Mouse (Mus musculus) mouse trophoblast stem cell (cell line): ENCODE measurements around the gene Ankar.

Experiments used
- in situ Hi-C, 2 experiments: fragments of 300-500 bp; cut with MseI, MboI; formaldehyde crosslinking; loops; 2 replicates in 1 of 2; 3 replicates in 1 of 2; pipeline ENCODE4 v1.15.1; 2025

Gene Ankar

DNA sequence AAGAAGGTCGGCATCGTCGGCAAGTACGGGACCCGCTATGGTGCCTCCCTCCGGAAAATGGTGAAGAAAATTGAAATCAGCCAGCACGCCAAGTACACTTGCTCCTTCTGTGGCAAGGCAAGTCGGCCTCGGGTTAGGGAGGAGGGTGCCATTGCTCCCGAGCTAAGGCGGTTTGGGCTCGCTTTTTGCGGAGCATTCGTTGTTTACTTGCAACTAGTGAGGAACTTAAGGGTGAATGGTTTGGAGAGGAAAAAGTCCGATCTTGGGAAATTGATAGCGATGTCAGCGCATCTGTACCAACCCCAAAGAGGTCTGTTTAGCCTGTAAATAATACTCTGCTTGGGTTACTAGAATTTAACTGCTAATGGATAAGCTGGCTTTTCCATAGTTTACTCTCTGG is 11.3 kb upstream of the Ankar start:
- in situ Hi-C loops, result no loop called here

DNA sequence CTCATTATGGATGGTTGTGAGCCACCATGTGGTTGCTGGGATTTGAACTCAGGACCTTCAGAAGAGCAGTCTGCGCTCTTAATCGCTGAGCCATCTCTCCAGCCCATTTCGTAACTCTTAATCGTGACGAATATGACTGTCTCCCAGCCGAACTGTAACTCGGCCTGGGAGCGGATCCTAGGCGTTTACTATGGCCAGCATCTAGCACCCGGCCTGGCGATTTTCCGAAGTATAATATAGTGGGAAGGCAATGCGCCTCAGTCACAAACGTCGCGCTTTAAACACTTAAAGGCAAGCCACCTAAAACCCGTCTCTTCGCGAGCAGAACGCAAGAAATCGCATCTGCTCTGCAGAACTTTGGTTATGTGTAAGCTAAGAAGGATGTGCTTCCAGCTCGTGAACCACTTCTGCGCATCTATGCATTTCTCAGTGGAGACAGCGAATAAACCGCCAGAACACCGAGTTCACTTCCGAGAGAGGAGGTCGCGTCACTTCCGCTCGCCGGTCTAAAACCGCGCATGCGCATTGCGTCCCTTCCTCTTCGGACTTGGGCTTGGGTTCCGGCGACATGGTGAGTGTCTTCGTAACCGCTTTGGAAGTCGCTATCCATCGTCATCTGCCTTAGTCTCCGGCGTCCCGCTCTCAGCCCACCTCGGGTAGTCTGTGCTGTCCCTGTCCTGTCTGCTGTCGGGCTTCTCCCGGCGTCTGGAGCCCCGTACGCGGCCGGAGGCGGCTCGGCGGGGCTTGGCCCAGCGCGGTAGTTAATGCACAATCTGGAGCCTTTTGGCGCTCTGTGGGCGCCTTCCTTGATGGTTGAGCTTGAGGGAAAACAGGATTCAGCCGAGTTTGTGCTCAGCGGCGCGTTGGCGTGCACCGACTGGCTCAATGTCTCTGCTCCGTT is 10.6 kb upstream of the Ankar start, which contains the start of gene Rpl37a:
Gene Rpl37a (plus strand): TSS at position 538 of the 901 bp plus-strand sequence.
- in situ Hi-C loops, result no loop called here

DNA sequence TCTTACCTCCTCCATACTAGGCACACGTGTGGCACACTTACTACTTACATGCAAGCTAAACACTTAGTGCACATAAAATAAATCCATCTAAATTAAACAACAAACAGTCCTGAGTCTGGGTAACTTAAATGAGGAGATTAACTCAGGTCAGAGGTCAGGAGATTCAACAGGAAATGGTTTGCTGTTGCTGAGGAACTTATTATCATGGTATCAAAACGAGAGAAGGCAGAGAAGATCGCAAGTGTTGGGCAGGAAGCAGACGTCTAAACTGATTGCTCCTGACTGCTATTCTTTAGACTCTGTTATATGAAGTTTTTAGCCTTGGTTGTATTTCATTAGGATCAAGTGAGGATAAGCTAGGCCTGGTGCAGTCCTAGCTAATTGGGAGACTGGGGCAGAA is 7.1 kb upstream of the Ankar start:
- in situ Hi-C loops, result no loop called here

DNA sequence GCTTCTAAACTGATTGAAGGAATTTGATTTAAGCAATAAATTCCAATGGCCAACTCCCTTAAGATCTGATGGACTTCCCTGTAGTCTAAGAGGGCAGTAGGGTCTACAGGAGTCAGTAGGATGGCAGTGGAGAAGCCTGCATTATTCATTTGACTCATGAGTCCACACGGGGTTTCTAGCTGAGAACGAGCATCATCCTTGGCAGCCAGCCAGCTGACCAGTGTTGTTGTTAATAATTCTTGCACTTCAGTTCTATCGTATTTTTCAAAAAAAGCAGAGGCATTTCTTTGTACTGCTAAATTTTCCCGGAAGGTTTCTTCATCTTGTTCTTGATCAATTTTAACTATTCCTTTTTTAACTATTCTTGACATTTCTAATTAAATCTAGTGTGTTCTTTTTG is 1.7 kb downstream of the Ankar start:
- in situ Hi-C loops, result no loop called here

DNA sequence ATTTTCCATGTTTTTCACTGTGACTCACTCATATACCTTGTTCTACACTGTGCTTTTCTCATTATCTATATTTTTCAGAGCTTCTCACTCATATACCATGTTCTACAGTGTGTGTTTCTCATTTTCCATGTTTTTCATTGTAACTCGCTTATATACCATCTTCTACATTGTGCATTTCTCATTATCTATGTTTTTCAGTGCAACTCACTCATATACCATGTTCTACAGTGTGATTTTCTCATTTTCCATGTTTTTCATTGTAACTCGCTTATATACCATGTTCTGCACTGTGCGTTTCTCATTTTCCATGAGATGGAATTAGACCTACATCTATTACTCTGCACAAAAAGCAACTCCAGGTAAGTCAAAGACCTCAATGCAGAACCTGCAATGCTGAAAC is 4.1 kb downstream of the Ankar start:
- in situ Hi-C loops, result no loop called here

DNA sequence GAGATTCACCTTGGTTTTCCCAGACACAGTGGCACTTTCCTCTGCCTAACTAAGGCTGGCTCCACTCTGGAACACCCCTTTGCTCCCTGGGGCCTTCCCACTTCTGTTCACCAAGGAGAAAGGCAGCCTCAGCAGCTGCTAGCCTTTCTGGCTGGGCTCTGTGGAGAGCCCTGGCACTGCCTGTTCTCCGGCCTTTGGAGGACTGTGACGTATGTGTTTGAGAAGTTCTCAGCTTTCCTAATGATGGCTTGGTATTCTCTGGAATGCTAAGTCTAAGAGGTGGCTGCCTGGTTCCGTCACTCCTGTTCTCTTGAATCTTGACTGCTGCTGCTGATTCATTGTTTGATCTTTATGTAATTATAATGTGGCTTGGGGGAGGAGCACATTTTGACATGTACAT is 27.3 kb downstream of the Ankar start:
- in situ Hi-C loops, result no loop called here

DNA sequence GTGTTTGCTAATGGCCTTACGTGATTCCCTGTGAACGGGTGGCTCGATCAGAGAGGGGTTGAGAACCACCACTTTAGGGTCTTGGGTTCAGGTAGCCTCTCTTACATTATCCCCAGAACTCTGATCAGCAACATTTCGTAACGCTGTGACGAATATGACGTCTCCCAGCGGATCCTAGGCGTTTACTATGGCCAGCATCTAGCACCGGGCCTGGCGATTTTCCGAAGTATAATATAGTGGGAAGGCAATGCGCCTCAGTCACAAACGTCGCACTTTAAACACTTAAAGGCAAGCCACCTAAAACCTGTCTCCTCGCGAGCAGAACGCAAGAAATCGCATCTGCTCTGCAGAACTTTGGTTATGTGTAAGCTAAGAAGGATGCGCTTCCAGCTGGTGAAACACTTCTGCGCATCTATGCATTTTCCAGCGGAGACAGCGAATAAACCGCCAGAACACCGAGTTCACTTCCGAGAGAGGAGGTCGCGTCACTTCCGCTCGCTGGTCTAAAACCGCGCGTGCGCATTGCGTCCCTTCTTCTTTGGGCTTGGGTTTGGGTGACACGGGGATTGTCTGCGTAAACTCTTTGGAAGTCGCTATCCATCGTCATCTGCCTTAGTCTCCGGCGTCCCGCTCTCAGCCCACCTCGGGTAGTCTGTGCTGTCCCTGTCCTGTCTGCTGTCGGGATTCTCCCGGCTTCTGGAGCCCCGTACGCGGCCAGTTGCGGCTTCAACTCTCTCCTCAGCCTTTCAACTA is 59.5 kb downstream of the Ankar start:
- in situ Hi-C loops, result no loop called here

DNA sequence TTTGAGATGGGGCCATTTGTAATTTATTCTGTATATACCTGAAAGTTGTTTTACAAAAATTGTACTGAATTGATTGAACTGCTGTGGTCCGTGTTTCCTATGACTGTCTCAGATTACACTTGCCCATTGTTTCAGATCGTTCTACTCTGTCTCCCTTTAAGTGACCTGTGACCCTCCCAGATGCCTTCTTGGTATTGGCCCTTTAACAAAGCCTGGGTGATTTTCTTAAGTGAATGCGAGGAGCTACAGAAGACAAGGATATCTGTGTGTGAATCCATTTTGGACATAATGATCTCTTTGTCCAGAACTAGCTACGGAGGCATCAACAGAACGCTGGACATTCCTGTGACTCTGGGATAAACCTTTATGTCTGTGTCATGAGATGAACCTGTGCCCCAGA is 65.2 kb downstream of the Ankar start:
- in situ Hi-C loops, result no loop called here

DNA sequence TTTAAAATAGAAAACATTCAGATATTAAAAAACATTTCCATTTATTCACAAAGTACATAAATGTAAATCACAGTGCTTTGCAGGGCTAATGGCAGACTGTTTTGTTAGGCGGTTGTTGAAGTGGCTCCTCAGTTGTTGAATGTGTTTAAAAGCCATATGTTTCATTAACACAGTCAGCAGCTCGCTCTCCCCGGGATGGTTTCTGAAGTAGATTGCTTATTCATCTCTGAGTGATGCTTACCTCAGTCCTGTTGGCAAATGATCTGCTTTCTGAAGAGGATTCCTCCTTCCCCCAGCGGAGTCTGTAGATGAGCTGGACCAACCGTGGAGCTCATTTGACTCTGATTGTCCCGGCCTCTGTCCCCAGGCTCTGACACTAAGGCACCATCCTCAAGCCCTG is 88.2 kb downstream of the Ankar start:
- in situ Hi-C loops, result no loop called here

DNA sequence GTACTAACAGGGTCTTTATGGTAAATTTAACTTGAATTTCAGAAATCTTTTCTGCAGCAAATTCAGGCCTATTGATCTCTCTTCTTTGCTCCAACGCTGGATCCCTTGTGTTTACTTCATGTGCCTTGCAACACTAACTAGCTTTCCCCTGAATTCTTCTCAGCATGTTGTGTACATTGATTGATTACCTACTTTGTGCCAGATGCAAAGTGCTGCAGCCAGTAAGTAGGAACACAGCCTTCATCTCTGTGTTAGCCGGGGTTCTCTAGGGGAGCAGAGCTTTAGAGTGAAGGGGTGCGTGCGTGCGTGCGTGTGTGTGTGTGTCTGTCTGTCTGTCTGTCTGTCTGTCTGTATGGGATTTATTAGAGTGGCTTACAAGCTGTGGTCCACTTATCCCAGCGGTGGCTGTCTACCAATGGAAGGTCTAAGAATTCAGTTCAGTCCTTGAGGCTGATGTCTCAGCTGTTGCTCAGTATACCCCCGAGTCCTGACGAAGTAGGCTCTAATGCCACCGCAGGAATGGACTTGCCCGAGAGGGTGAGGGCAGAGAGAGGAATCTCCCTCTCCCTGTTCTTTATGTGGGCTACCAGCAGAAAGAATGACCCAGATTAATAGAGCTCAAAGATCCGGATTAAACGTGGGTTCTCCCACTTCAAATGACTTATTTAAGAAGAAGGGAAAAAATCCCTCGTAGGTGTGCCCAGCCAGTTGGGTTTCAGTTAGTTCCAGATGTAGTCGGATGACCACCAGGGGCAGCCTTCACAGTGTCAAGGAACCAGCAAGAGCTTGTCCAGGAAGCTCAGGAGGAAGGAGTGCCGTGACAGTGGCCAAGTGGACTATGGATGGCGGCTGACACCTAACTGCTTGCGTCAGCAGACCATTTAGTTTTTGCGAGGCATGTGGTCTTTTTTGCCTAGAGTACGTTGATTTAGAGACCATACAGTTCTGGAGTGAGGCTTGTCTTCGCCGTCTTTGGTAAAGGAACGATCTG is 90.2 kb downstream of the Ankar start:
- in situ Hi-C loops, result no loop called here

DNA sequence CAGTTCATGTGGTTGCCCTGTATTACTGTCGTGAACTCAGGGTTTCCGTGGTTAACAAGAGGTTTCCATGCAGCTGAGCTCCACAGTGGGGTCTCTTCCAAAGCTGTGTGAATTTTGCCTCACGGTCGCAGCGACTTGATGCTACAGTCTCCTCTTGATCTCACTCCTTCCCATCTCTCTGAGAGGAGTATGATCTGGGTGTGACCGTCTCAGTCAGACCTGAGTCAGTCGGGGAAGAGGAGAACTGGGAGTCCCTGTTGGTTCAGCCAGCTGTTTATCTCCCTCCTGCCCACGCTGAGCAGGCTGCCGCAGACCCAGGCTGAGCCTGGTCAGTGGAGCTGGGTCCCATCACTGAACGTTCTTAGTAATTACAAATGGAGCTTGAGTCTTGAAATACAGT is 91.2 kb downstream of the Ankar start:
- in situ Hi-C loops, result no loop called here

DNA sequence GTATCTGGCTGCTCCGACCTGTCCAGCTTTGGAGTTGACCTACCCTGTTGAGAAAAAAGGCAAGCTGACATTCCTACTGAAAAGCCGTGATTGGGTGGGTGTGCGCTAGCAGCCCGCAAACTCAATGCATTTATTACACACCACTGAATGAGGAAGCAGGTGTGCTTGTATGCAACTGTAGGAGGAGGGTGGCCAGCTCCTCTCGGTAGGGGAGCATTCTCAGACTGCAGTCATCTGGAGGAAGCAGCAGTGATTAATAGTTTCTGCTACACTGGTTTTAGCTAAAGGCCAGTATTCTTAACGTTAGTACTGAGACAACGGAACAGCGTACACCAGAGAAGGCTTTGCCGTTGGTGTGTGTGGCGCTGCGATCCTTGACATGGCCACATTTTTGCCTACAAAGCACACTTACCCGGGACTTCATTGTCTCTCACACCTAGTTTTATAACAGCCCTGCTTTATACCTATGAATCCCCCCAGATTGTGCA is 94.1 kb downstream of the Ankar start:
- in situ Hi-C loops, result no loop called here

DNA sequence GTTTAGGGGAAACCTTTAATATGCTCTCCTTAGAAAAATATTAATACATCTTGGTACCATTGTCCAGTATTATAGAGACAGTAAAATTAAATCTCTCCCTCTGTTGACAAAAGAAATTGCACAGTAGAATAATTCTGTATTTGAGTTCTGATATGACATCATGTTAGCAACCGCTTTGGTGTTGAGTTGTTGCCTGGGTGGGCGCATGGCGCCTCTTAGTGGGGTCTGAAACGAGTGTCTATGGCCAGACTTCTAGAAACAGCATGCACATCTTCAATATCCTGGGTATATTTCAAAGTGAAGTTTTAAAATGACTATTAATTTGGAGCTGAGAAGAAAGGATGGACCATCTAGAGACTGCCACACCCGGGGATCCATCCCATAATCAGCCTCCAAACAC is 97.6 kb downstream of the Ankar start:
- in situ Hi-C loops, result no loop called here

DNA sequence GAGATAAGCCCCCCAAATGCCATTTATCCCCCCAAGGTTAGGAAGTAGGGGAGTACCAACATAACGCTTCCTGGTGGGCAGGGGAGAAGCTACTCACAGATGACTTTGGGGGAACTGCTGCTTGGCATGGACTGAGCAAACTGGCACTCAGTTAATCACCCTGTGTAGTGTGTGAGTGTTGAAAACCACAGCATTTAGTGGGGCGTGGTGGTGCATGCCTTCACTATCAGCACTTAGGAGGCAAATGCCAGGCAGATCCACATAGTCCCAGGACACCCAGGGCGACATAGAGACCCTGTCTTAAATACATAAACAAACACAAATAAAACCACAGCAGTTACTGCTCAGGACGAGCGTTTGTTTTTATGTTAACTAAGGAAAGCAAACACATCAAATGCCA is 98.2 kb downstream of the Ankar start:
- in situ Hi-C loops, result no loop called here

DNA sequence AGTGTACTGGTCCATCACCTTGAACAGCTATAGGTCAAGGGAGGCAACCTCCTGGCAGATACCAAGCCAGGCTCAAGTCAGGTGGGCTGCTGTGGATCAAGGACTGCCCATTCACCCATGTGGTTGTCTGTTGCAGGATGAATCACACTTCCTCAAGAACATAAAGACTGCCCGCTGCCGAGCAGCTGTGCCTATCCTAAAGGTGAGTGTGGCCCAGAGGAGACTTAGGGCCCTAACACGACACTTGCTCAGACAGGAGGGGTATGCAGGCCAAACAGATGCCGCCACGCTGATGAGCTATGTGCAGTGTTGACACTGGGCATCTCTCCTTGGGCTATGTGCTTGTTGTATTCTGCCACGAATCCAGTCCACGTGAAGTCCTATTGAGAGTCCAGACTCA is 99.1 kb downstream of the Ankar start:
- in situ Hi-C loops, result no loop called here

DNA sequence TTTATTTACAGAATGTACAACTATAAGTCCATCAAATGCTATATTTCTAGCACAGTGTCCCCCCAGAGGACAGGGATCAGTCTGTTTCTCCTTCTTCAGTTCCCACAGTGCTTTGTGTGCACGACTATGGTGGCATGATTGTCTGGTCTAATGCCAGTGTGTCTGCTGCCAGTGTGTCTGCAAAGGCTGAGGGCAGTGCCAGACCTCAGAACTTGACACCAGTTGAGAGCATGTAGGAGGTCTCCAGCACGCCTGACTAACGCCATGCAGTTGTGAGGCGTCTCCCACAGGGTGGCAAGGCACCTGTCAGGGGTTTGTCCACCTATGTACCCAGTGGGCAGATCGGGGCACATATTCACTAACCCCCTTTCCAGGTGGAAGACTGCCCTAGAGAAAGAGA is 99.6 kb downstream of the Ankar start:
- in situ Hi-C loops, result no loop called here

DNA sequence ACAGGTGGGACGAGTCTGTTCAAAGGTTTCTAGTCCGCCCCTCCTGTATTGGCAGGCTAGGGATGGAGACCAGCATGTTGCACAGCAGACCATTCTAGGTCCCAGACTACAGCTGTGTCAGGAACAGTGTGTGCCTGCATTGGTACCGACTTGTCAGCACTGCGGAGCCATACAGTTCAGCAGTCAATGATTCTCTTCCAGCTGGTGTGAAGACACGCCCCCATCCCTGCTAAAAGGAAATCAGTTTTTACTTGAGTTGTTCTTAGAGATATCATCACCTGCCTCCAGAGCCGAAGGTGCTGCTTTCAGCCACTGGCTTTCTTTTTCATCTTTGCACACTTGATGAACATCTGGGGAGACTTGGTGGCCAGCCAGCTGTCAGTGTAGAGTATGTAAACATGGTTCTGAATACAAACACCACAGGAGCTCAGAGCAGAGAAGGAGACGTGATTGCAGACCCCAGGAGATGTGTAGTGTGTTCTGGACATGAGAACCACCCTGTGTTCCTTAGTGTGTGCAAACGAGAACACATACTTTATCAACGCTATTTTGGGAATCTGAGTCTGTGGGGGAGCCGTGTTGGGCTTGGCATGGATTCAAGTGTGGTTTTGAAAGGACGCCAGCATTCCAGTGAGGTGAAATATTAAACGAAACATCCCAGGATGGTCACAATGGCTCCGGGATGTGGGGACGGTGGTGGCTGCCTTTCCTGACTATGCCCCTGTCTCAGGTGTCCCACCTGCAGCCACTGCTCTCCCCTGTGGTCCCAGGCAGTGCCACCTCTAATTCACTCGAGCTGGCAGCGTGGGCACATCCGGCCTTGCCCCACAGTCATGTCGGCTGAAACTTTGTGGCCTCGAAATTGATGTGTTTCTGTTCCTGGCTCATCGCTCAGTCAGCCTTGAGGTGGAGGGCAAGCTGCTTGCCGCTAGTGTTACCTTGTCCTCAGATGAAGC is 101.0 kb downstream of the Ankar start:
- in situ Hi-C loops, result loop anchor here in 1 of 2 experiments (25.0 kb wide), 1 partner anchor 287 kb away; the partner anchor contains the start of gene Xrcc5

DNA sequence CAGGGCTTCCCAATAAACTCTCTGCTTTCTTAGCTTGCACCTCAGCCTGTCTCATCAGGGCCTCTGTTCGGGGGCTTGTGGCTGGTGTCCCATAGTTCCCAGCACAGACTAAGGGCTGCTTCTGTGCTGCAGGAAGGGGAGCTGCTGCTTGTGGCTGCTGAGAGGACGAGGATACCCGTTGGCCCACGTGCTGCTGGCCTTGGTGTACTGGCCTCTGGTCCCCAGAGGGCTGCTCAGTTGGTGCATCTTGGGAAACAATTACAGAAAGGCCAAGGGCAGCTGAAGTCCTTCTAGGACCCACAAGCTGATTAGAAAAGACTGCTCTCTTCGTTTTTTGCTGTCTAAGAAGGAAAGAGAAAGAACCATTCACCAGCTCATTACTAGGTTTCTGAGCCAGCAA is 104.1 kb downstream of the Ankar start:
- in situ Hi-C loops, result loop anchor here in 1 of 2 experiments (25.0 kb wide), 1 partner anchor 284 kb away; the partner anchor contains the start of gene Xrcc5

DNA sequence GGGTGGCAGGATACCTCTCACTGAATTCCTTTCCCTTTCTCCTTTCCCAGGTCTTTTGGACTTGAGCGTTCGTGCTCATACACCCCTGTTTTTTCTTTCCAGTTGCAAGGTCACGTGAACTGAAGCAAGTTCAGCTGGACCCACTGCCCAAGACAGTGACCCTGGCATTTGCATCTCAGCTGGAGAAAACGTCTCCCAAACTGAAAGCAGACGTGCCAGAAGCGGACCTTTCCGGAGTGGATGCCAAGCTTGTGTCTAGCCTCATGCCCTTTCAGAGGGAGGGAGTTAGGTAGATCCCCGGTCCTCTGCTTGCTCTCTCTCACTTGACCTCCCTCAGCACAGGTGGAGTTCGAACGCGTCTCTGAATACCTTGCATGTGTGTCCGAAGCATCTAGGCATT is 104.7 kb downstream of the Ankar start:
- in situ Hi-C loops, result loop anchor here in 1 of 2 experiments (25.0 kb wide), 1 partner anchor 283 kb away; the partner anchor contains the start of gene Xrcc5

DNA sequence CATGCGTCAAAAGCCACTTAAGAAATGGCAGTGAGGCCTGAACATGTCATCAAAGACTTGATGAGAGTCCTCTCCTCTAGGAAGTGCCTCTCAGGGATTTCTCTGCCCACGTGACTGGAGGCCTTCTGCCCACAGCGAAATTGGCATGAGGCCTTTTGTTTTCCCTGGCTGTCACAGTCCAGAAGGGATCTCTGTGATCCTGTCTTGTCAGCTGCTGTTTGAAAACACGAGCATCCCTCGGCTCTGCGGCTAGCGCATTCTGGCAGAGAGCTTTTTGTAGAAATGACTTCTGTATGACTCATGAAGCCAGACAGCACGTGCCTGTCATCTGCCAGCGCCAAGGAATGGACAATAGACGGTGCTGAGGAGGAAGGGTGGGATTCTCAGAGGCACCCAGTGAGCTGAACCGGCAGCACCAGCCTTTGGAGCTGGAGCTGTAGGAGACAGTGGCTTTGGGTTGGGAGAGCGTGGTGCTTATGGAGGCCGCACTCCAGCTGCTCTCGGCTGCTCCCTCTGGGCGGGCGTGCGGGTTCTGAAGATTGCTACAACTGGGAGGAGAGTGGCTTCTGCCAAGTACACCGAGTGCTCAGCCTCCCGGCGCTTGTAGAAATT is 106.9 kb downstream of the Ankar start:
- in situ Hi-C loops, result loop anchor here in 1 of 2 experiments (25.0 kb wide), 1 partner anchor 281 kb away; the partner anchor contains the start of gene Xrcc5
